Mouse (Mus musculus): ENCODE measurements around the gene Fbxo31. TPM values are rescaled to one million over a fixed set of nuclear protein-coding genes. Genes with fewer than 3 reads are reported as not detected.
"Not testable (repeated sequence)": the region's sequence is repeated elsewhere in the genome, so short reads cannot be mapped to it uniquely, and the experiment has no call there.

Fbxo31 gene
- total and polyA plus RNA-seq, 2 experiments from 2014 or later, result 38.2 to 58.3 TPM

DNA sequence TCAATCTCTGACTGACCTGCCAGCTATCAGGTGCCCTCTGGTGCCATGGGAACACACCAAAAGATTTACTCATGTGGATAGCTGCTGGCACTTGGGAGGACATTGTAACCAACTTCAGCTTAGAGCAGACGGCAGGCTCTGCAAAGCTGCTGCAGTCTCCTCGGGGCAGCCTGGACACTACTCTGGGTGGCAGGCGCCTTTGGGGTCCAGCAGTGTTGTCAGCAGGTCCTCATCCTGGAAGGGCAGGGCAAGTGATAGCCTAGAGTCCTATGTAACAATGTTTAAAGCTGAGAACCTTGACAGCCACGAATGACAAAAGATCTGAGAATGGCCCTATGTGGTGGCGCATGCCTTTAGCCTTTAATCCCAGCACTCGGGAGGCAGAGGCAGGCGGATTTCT lies 19.6 kb upstream of the Fbxo31 start:
- Histone ChIP-seq H3K4me1 (ENCODE audit: insufficient read depth) (no peaks in the 10 kb centered on the region), H3K36me3 (ENCODE audit: insufficient read depth) (peaks cover 78% of the 10 kb centered on the region), H3K27me3 (ENCODE audit: insufficient read depth, low read length) (no peaks in the 10 kb centered on the region), H3K4me2 (ENCODE audit: low read depth) (no peak overlapping the region), H3K27ac (ENCODE audit: low read depth, low read length) (no peak overlapping the region), H3K9me3 (ENCODE audit: low read length) (no peaks in the 10 kb centered on the region), H3K4me3 (ENCODE audit: low read depth, low read length) (no peak overlapping the region), H3K9ac (no peak overlapping the region)
- TF ChIP-seq CTCF (IDR thresholded peaks at IDR 0.05; ENCODE audit: low read depth), result no peak
- 88% methylated on average over 7 of the region's 7 CpGs for WGBS
- ATAC-seq (no peak), DNase-seq (no peak)

DNA sequence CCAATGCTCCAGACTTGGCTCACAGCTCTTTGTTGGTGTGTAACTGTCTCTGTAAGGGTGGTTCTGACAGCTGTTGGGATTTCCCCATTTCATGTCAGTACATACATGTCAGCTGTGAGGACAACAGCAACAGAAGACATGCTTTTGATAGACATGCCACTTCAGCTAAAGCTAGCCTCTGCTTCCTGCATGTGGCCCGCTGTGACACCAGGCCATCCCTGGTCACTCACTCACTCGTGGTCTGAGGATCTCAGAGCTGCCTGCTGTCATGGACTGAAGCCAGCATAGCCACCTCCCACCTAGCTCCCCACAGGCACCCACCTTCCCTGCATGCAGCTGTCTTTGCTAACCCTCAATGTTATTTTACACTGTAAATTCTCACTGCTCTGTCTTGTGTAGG lies 18.9 kb upstream of the Fbxo31 start:
- H3K9me3 ChIP-seq (ENCODE audit: low read length); DNase-seq; H3K4me2 ChIP-seq (ENCODE audit: low read depth); ATAC-seq; H3K4me3 ChIP-seq (ENCODE audit: low read depth, low read length); H3K9ac ChIP-seq; H3K27ac ChIP-seq (ENCODE audit: low read depth, low read length); H3K27me3 ChIP-seq (ENCODE audit: insufficient read depth, low read length); H3K4me1 ChIP-seq (ENCODE audit: insufficient read depth): not testable (repeated sequence)
- 67% methylated on average over 2 of the region's 2 CpGs for WGBS
- peaks cover 72% of the 10 kb centered on the region for H3K36me3 ChIP-seq (ENCODE audit: insufficient read depth)

DNA sequence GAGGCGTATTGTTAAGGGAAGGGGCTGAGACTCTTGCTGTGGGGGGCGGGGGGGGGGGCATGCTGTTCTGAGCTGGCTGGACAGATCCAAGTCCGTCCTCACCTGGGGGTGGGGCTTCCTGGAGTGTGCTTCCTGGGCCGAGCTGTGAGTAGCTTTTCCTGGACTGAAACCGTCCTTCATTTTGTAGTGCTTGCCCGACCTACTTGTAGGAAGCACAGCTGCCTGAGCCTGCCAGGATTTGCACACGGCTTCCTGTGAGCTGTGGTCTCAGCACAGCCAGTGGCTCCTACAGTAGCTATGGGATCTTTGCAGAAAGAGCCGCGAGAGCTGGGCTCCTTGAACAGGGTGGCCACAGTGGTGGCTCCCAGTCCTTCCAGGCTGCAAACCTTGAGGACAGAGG lies 15.4 kb upstream of the Fbxo31 start:
- ATAC-seq (no peak), DNase-seq (no peak)
- no peak overlapping the region for H3K4me3 ChIP-seq (ENCODE audit: low read depth, low read length)
- H3K27me3 ChIP-seq (ENCODE audit: insufficient read depth, low read length), result no peaks in the 10 kb centered on the region
- no peak overlapping the region for H3K27ac ChIP-seq (ENCODE audit: low read depth, low read length)
- 74% methylated on average over 9 of the region's 9 CpGs for WGBS
- H3K9me3 ChIP-seq (ENCODE audit: low read length), result no peaks in the 10 kb centered on the region
- H3K36me3 ChIP-seq (ENCODE audit: insufficient read depth), result peaks cover 40% of the 10 kb centered on the region
- no peak overlapping the region for H3K9ac ChIP-seq
- no peak overlapping the region for H3K4me2 ChIP-seq (ENCODE audit: low read depth)
- TF ChIP-seq CTCF (IDR thresholded peaks at IDR 0.05; ENCODE audit: low read depth), result no peak
- H3K4me1 ChIP-seq (ENCODE audit: insufficient read depth), result peaks cover 15% of the 10 kb centered on the region

DNA sequence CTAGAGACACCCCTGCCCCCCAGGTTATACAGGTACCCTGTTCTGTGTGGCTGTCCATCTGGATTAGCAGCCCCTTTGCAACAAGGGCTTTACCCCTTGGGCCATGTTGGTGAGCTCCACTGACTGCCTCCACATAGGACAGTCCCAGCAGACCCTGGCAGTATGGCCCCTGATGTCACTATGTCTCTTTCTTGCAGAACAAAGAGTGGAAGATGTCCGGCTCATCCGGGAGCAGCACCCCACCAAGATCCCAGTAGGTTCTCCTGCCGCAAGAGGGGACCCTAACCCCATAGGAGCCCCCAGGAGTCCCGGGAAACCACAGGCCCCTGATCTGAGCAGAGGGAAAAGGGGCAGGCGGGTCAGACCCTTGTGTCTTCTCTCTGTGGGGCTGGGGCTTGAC lies 14.7 kb upstream of the Fbxo31 start:
- no peak for ATAC-seq
- 87% methylated on average over 5 of the region's 5 CpGs for WGBS
- Histone ChIP-seq H3K27ac (ENCODE audit: low read depth, low read length) (no peak overlapping the region), H3K27me3 (ENCODE audit: insufficient read depth, low read length) (no peaks in the 10 kb centered on the region), H3K36me3 (ENCODE audit: insufficient read depth) (peaks cover 39% of the 10 kb centered on the region), H3K9me3 (ENCODE audit: low read length) (no peaks in the 10 kb centered on the region), H3K4me2 (ENCODE audit: low read depth) (no peak overlapping the region), H3K9ac (no peak overlapping the region), H3K4me3 (ENCODE audit: low read depth, low read length) (no peak overlapping the region), H3K4me1 (ENCODE audit: insufficient read depth) (peaks cover 15% of the 10 kb centered on the region)
- TF ChIP-seq CTCF (IDR thresholded peaks at IDR 0.05; ENCODE audit: low read depth), result no peak
- DNase-seq, result no peak

DNA sequence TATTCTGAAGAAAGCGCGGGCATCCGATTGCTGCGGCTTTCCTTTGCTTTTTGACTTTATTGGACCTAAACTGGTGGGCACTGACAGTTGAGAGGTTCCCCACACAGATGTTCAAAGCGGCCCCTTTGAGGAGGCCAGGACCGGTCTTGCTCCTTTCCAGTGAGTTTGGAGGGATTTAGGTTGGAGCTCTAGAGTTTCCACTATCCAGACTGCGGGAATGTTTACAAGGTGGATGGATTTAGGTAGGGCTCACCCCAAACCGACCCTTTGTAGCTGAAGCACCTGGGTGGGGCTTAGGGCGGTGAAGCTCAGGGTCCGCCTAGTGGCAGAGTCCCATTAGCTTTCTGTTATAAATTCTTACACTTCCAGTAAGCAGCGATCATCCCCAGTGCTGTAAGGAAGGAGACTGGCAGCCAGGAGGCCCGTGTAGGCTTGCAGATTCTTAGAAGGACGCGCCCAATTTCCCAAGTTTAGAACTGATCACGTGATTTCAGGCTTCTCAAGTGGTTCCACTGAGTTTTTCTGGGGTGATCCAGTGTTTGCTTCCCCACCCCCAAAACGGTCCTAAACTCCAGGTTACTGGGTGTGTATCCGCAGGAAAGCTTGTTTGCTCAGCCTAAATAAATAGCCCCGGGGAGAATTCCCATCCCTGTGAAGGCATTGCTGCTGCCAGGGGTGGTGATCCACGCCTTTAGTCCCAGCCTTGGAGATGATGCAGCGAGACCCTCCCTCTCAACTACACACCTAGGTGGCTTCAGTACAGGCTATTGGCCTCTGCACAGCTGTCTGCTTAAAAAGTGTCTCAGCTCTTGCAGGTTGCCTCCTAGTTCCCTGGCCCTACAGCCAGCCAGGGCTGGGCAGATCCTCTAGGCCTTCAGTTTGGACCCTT lies 12.8 kb upstream of the Fbxo31 start:
- peak overlapping the region; percentile 89 for H3K9ac ChIP-seq
- no peaks in the 10 kb centered on the region for H3K9me3 ChIP-seq (ENCODE audit: low read length)
- H3K27me3 ChIP-seq (ENCODE audit: insufficient read depth, low read length), result no peaks in the 10 kb centered on the region
- H3K4me1 ChIP-seq (ENCODE audit: insufficient read depth), result peaks cover 15% of the 10 kb centered on the region
- ATAC-seq, result 0 out of 2 replicates have a peak, but pooled peaks have one; percentile 10
- TF ChIP-seq CTCF (IDR thresholded peaks at IDR 0.05; ENCODE audit: low read depth), result peak; percentile 58
- peak; percentile 57 for DNase-seq
- H3K4me2 ChIP-seq (ENCODE audit: low read depth), result peak overlapping the region; percentile 86
- H3K27ac ChIP-seq (ENCODE audit: low read depth, low read length), result peak overlapping the region; percentile 87; the same call in 1 of the 2 replicates
- H3K4me3 ChIP-seq (ENCODE audit: low read depth, low read length), result peak overlapping the region; percentile 83
- WGBS, result 16% methylated on average over 20 of the region's 20 CpGs
- peaks cover 24% of the 10 kb centered on the region for H3K36me3 ChIP-seq (ENCODE audit: insufficient read depth)

DNA sequence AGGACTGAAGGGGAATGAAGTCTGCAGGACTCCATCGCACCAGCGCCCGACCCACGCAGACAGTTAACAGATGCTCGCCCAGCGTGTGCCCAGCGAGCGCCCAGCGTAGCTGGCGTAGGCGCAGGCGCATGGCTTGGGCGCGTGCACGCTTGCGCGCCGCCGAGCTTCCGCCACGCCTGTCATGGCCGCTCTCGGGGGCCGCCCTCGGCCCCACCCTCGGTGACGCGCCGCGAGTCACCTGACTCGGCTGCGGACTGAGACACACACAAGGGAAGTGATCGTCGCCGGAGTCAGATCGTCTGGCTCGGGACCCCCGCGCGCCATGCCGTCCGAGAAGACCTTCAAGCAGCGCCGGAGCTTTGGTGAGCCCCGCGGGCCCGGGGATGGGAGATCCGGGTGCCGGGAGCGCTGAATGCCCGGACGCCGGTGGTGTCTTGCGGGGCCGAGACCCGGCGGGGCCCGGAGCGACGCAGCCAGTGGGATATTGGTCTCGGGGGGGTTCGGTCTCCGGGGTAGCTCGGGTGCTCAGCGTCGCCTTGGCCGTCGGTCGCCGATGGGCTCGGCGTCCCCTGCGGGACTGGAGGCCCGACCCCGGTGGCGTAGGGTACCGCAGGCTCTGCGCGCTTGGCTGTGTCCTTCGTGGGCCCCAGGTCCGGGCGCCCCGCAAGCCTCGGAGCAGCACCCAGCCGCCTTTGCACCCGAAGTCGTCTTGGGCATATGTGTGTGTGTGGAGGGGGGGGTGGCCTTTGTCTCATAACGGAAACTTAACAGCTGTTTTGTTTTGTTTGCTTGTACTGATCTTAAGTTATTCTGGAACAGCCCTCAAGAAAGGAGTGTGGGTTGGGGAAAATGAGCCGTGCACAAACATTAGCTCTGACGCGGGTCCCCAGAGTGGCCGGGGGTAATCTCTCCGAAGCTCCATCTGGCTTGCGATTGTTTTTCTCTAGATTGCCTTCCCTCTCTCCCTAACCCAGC lies 11.9 kb upstream of the Fbxo31 start, which contains the start of gene Map1lc3b:
Map1lc3b (plus strand) TSS at position 159 of the 975 bp plus-strand sequence.
- H3K4me3 ChIP-seq (ENCODE audit: low read depth, low read length), result peak within 1 kb of the TSS; percentile 83
- peaks cover 17% of the 10 kb centered on the region for H3K36me3 ChIP-seq (ENCODE audit: insufficient read depth)
- peak within 1 kb of the TSS; percentile 89 for H3K9ac ChIP-seq
- ATAC-seq (peak; percentile 85), DNase-seq (peak; percentile 99)
- H3K9me3 ChIP-seq (ENCODE audit: low read length), result no peaks in the 10 kb centered on the region
- no peak for TF ChIP-seq CTCF (IDR thresholded peaks at IDR 0.05; ENCODE audit: low read depth)
- peaks cover 18% of the 10 kb centered on the region for H3K4me1 ChIP-seq (ENCODE audit: insufficient read depth)
- H3K27me3 ChIP-seq (ENCODE audit: insufficient read depth, low read length), result no peaks in the 10 kb centered on the region
- peak within 1 kb of the TSS; percentile 87 for H3K27ac ChIP-seq (ENCODE audit: low read depth, low read length)
- 2% methylated on average over 94 of the region's 94 CpGs for WGBS
- H3K4me2 ChIP-seq (ENCODE audit: low read depth), result peak within 1 kb of the TSS; percentile 86

Measured in forebrain, postnatal 0 days (tissue).